Mouse (Mus musculus): Measurements from ENCODE around the gene Magi1. TPM values are rescaled to one million over a fixed set of nuclear protein-coding genes. Genes with fewer than 3 reads are reported as not detected.
A peak's percentile ranks its signal among the peaks of the same experiment; 100 is the strongest.
"Not testable (repeated sequence)": the region's sequence is repeated elsewhere in the genome, so short reads cannot be mapped to it uniquely, and the experiment has no call there.

Magi1 gene
- polyA plus RNA-seq, 1 experiment from 2014 or later, result 10.1 TPM

GRCm38 (mm10) chr6:94013761-94014160, 270.0 kb downstream of the Magi1 start:
- no peaks in the 10 kb centered on the region for H3K27me3 ChIP-seq (replicated peaks)
- no peak overlapping the region for H3K9ac ChIP-seq
- H3K4me2 ChIP-seq (replicated peaks), result no peak overlapping the region
- no peaks in the 10 kb centered on the region for H3K9me3 ChIP-seq
- 58% methylated on average over 2 of the region's 2 CpGs for WGBS
- ATAC-seq, result no peak
- H3K4me1 ChIP-seq (replicated peaks), result peaks cover 5% of the 10 kb centered on the region; the same call in 1 of the 2 replicates
- H3K36me3 ChIP-seq, result no peaks in the 10 kb centered on the region
- no peak overlapping the region for H3K4me3 ChIP-seq (replicated peaks)
- H3K27ac ChIP-seq, result no peak overlapping the region

- no peak overlapping the region for H3K9ac ChIP-seq
- no peak overlapping the region for H3K27ac ChIP-seq
- 47% methylated on average over 5 of the region's 5 CpGs for WGBS
- H3K4me1 ChIP-seq (replicated peaks), result peaks cover 5% of the 10 kb centered on the region; the same call in 1 of the 2 replicates
- H3K4me3 ChIP-seq (replicated peaks), result no peak overlapping the region
- H3K27me3 ChIP-seq (replicated peaks), result no peaks in the 10 kb centered on the region
- H3K36me3 ChIP-seq, result no peaks in the 10 kb centered on the region
- peak; percentile 59; the same call in 1 of the 2 replicates for ATAC-seq
- H3K4me2 ChIP-seq (replicated peaks), result no peak overlapping the region
- no peaks in the 10 kb centered on the region for H3K9me3 ChIP-seq
These were observed 271.8 kb downstream of the Magi1 start for GRCm38 (mm10) chr6:94011947-94012346.

GRCm38 (mm10) chr6:94011521-94011920, 272.2 kb downstream of the Magi1 start:
- H3K4me2 ChIP-seq (replicated peaks), result no peak overlapping the region
- H3K27me3 ChIP-seq (replicated peaks), result no peaks in the 10 kb centered on the region
- no peak for ATAC-seq
- H3K9ac ChIP-seq, result no peak overlapping the region
- no peak overlapping the region for H3K4me3 ChIP-seq (replicated peaks)
- WGBS, result 80% methylated on average over 6 of the region's 6 CpGs
- peaks cover 5% of the 10 kb centered on the region; the same call in 1 of the 2 replicates for H3K4me1 ChIP-seq (replicated peaks)
- no peak overlapping the region for H3K27ac ChIP-seq
- no peaks in the 10 kb centered on the region for H3K36me3 ChIP-seq
- H3K9me3 ChIP-seq, result no peaks in the 10 kb centered on the region

- H3K27me3 ChIP-seq (replicated peaks), result no peaks in the 10 kb centered on the region
- WGBS, result 80% methylated on average over 4 of the region's 4 CpGs
- H3K4me1 ChIP-seq (replicated peaks), result peaks cover 5% of the 10 kb centered on the region; the same call in 1 of the 2 replicates
- H3K36me3 ChIP-seq, result no peaks in the 10 kb centered on the region
- no peak overlapping the region for H3K9ac ChIP-seq
- H3K9me3 ChIP-seq, result no peaks in the 10 kb centered on the region
- no peak overlapping the region for H3K27ac ChIP-seq
- H3K4me3 ChIP-seq (replicated peaks), result no peak overlapping the region
- ATAC-seq, result no peak
- no peak overlapping the region for H3K4me2 ChIP-seq (replicated peaks)
These were observed 275.1 kb downstream of the Magi1 start for GRCm38 (mm10) chr6:94008577-94008976.

- 71% methylated on average over 2 of the region's 2 CpGs for WGBS
- ATAC-seq; H3K27me3 ChIP-seq (replicated peaks); H3K27ac ChIP-seq; H3K4me3 ChIP-seq (replicated peaks); H3K4me1 ChIP-seq (replicated peaks); H3K4me2 ChIP-seq (replicated peaks); H3K9ac ChIP-seq; H3K9me3 ChIP-seq; H3K36me3 ChIP-seq: not testable (repeated sequence)
These were observed 280.1 kb downstream of the Magi1 start for GRCm38 (mm10) chr6:94003586-94003985.

- H3K4me3 ChIP-seq (replicated peaks), result no peak overlapping the region
- H3K9ac ChIP-seq, result no peak overlapping the region
- WGBS, result 81% methylated on average over 8 of the region's 8 CpGs
- H3K27me3 ChIP-seq (replicated peaks), result no peaks in the 10 kb centered on the region
- no peaks in the 10 kb centered on the region for H3K36me3 ChIP-seq
- no peak for ATAC-seq
- H3K27ac ChIP-seq, result no peak overlapping the region
- no peak overlapping the region for H3K4me2 ChIP-seq (replicated peaks)
- H3K9me3 ChIP-seq, result no peaks in the 10 kb centered on the region
- no peaks in the 10 kb centered on the region for H3K4me1 ChIP-seq (replicated peaks)
These were observed 286.8 kb downstream of the Magi1 start for GRCm38 (mm10) chr6:93996841-93997485.

GRCm38 (mm10) chr6:93987561-93987960, 296.2 kb downstream of the Magi1 start:
- Histone ChIP-seq H3K4me2 (replicated peaks) (no peak overlapping the region), H3K9ac (no peak overlapping the region), H3K9me3 (no peaks in the 10 kb centered on the region), H3K4me3 (replicated peaks) (no peak overlapping the region), H3K27ac (no peak overlapping the region), H3K36me3 (no peaks in the 10 kb centered on the region), H3K4me1 (replicated peaks) (no peaks in the 10 kb centered on the region), H3K27me3 (replicated peaks) (no peaks in the 10 kb centered on the region)
- no peak for ATAC-seq
- 36% methylated on average over 3 of the region's 3 CpGs for WGBS

GRCm38 (mm10) chr6:93985111-93985510, 298.6 kb downstream of the Magi1 start:
- Histone ChIP-seq H3K4me2 (replicated peaks) (no peak overlapping the region), H3K27ac (no peak overlapping the region), H3K9me3 (no peaks in the 10 kb centered on the region), H3K4me3 (replicated peaks) (no peak overlapping the region), H3K36me3 (no peaks in the 10 kb centered on the region), H3K9ac (no peak overlapping the region), H3K27me3 (replicated peaks) (no peaks in the 10 kb centered on the region), H3K4me1 (replicated peaks) (no peaks in the 10 kb centered on the region)
- 70% methylated on average over 9 of the region's 9 CpGs for WGBS
- no peak for ATAC-seq

- H3K36me3 ChIP-seq, result no peaks in the 10 kb centered on the region
- 83% methylated on average over 3 of the region's 3 CpGs for WGBS
- ATAC-seq, result no peak
- H3K9me3 ChIP-seq, result no peaks in the 10 kb centered on the region
- no peak overlapping the region for H3K9ac ChIP-seq
- no peaks in the 10 kb centered on the region for H3K27me3 ChIP-seq (replicated peaks)
- H3K4me3 ChIP-seq (replicated peaks), result no peak overlapping the region
- no peaks in the 10 kb centered on the region for H3K4me1 ChIP-seq (replicated peaks)
- H3K27ac ChIP-seq, result no peak overlapping the region
- no peak overlapping the region for H3K4me2 ChIP-seq (replicated peaks)
These were observed 300.2 kb downstream of the Magi1 start for GRCm38 (mm10) chr6:93983551-93983950.

- Histone ChIP-seq H3K4me3 (replicated peaks) (no peak overlapping the region), H3K4me2 (replicated peaks) (no peak overlapping the region), H3K9ac (no peak overlapping the region), H3K4me1 (replicated peaks) (no peaks in the 10 kb centered on the region), H3K27ac (no peak overlapping the region), H3K9me3 (no peaks in the 10 kb centered on the region), H3K27me3 (replicated peaks) (no peaks in the 10 kb centered on the region), H3K36me3 (no peaks in the 10 kb centered on the region)
- WGBS, result 41% methylated on average over 8 of the region's 8 CpGs
- ATAC-seq, result no peak
These were observed 302.5 kb downstream of the Magi1 start for GRCm38 (mm10) chr6:93981211-93981610.

GRCm38 (mm10) chr6:93979241-93979640, 304.5 kb downstream of the Magi1 start:
- H3K4me1 ChIP-seq (replicated peaks), result no peaks in the 10 kb centered on the region
- H3K4me3 ChIP-seq (replicated peaks), result no peak overlapping the region
- no peak overlapping the region for H3K4me2 ChIP-seq (replicated peaks)
- no peak for ATAC-seq
- WGBS, result 87% methylated on average over 3 of the region's 3 CpGs
- no peaks in the 10 kb centered on the region for H3K36me3 ChIP-seq
- H3K27ac ChIP-seq, result no peak overlapping the region
- H3K9ac ChIP-seq, result no peak overlapping the region
- H3K27me3 ChIP-seq (replicated peaks), result no peaks in the 10 kb centered on the region
- H3K9me3 ChIP-seq, result no peaks in the 10 kb centered on the region

GRCm38 (mm10) chr6:93968721-93969120, 315.0 kb downstream of the Magi1 start:
- no peak overlapping the region for H3K9ac ChIP-seq
- H3K27ac ChIP-seq, result no peak overlapping the region
- H3K4me3 ChIP-seq (replicated peaks), result no peak overlapping the region
- H3K4me1 ChIP-seq (replicated peaks), result no peaks in the 10 kb centered on the region
- H3K4me2 ChIP-seq (replicated peaks), result no peak overlapping the region
- WGBS, result 73% methylated on average over 2 of the region's 2 CpGs
- no peaks in the 10 kb centered on the region for H3K36me3 ChIP-seq
- H3K27me3 ChIP-seq (replicated peaks), result no peaks in the 10 kb centered on the region
- H3K9me3 ChIP-seq, result no peaks in the 10 kb centered on the region
- no peak for ATAC-seq

GRCm38 (mm10) chr6:93962757-93963336, 320.9 kb downstream of the Magi1 start:
- no peaks in the 10 kb centered on the region for H3K9me3 ChIP-seq
- no peaks in the 10 kb centered on the region for H3K4me1 ChIP-seq (replicated peaks)
- no peak overlapping the region for H3K4me2 ChIP-seq (replicated peaks)
- no peak overlapping the region for H3K9ac ChIP-seq
- H3K4me3 ChIP-seq (replicated peaks), result no peak overlapping the region
- no peak overlapping the region for H3K27ac ChIP-seq
- H3K36me3 ChIP-seq, result no peaks in the 10 kb centered on the region
- ATAC-seq, result peak; percentile 67; the same call in 1 of the 2 replicates
- WGBS, result 74% methylated on average over 5 of the region's 5 CpGs
- H3K27me3 ChIP-seq (replicated peaks), result no peaks in the 10 kb centered on the region

Data from intestine, embryonic 15.5 days (tissue).